ENCODE assay signal across 8 mouse cellular contexts in the genomic region with DNA sequence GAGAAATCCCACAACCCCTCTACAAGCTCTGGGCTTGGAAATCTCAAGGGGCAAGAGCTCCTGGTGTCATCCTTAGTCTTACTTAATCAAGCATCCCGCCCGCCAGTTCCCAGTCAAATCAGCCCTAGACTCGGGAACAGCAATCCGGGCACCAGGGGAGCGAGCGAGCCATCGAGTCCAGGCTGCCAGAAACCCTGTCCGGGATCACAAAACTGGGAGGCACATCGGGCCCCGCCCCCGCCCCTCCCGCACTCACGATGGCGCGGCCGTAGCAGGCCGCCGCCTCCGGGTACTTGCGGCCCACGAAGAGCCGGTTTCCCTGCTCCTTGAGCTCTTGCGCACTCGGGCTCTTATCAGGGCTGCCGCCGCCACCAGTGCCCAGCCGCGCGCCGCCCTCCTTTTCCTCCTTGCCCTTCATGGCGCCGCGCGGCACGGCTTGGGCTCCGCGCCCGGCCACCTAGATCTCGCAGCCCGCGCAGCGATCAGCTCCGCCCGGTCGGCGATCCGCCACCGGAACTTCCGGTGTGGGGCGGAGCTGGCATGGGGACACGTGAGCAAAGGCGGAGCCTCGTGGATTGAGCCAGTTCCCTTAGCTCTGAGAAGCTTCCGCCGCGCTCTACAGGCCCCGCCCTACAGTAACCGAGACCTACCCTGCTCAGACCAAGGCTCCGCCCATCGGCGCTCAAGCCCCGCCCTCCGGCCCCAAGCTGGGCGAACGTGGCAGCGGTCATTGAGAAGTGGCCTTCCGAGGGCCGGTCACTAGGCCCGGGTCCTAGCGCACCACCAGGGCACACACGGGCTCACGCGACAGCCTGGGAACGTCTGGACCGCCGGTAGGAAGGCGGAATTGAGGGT. TPM values are rescaled to one million over a fixed set of nuclear protein-coding genes. Genes with fewer than 3 reads are reported as not detected.
DNase-seq lines count a peak whose midpoint lies in the region; TF ChIP-seq lines count a peak whose summit lies in the region.

No protein-coding gene starts in this region.

- intact Hi-C loops in gastrocnemius, adult 2 months (cut with DNase I), result loop anchor here (5.0 kb wide), 1 partner anchor 35 kb away; the partner anchor contains the start of gene Mcrip2

- peak overlapping the region; percentile 95 for H3K4me3 ChIP-seq in gastrocnemius, adult 2 months
- H3K4me3 ChIP-seq in megakaryocyte, embryonic 14.5 days (replicated peaks), result peak overlapping the region; percentile 97

- peaks cover 72% of the 10 kb centered on the region for H3K36me3 ChIP-seq in megakaryocyte, embryonic 14.5 days (replicated peaks; ENCODE audit: low read length)

- H3K4me1 ChIP-seq in megakaryocyte, embryonic 14.5 days, result peaks cover 88% of the 10 kb centered on the region

- no peaks in the 10 kb centered on the region for H3K27me3 ChIP-seq in megakaryocyte, embryonic 14.5 days (replicated peaks)

- no peaks in the 10 kb centered on the region for H3K9me3 ChIP-seq in megakaryocyte, embryonic 14.5 days

- peak overlapping the region; percentile 99 for H3K27ac ChIP-seq in gastrocnemius, adult 2 months

- TF ChIP-seq CTCF in gastrocnemius, adult 2 months (IDR thresholded peaks at IDR 0.05), result no peak; the same call in 1 of the 2 replicates

- peak; percentile 96 for DNase-seq in WW6 (ENCODE audit: low read depth, low spot score)
- DNase-seq in cerebellum, postnatal 4 days (ENCODE audit: low spot score in 2 of 2), result peak; percentile 94 to 99
- peak; percentile 100 for DNase-seq in gastrocnemius, adult 2 months
- peak; percentile 90 for DNase-seq in hindlimb bud, embryonic 11.5 days (ENCODE audit: extremely low spot score, low read depth, low spot score)
- DNase-seq in left cerebral cortex, adult 8-10 months (ENCODE audit: low spot score in 2 of 2), result peak; percentile 97 to 99
- DNase-seq in right cerebral cortex, postnatal 10 days (ENCODE audit: low spot score in 2 of 2), result peak; percentile 99
- DNase-seq in urinary bladder, postnatal 25 days (ENCODE audit: low spot score), result peak; percentile 99

RNA-seq across cellular contexts. Expression of gene Stub1, which starts 0.5 kb away (rescaled TPM):
- 10 to 100 TPM; 85.8 to 93.8 TPM for total RNA-seq in gastrocnemius, adult 2 months (2021)
- 100 to 1,000 TPM; 168 to 175 (median 172) TPM for total RNA-seq in left cerebral cortex, adult 8-10 months (2022)
- polyA plus RNA-seq in megakaryocyte, embryonic 14.5 days (2012; ENCODE audit: insufficient read depth, low replicate concordance), result 34.5 and 115 TPM in 2 replicates

RNA-seq across cellular contexts. Expression of gene Jmjd8, which starts 4.0 kb away (rescaled TPM):
- total RNA-seq in gastrocnemius, adult 2 months (2021), result 10 to 100 TPM; 11.5 to 13.0 TPM
- total RNA-seq in left cerebral cortex, adult 8-10 months (2022), result 10 to 100 TPM; 52.6 to 63.8 (median 56.4) TPM
- polyA plus RNA-seq in megakaryocyte, embryonic 14.5 days (2012; ENCODE audit: insufficient read depth, low replicate concordance), result 2.4 and 7.8 TPM in 2 replicates

RNA-seq across cellular contexts. Expression of gene Rhbdl1, which starts 4.4 kb away (rescaled TPM):
- total RNA-seq in gastrocnemius, adult 2 months (2021), result 10 to 100 TPM; 17.2 to 20.2 TPM
- total RNA-seq in left cerebral cortex, adult 8-10 months (2022), result 10 to 100 TPM; 32.6 to 42.3 (median 37.5) TPM
- 2.9 and 3.8 TPM in 2 replicates for polyA plus RNA-seq in megakaryocyte, embryonic 14.5 days (2012; ENCODE audit: insufficient read depth, low replicate concordance)

RNA-seq across cellular contexts. Expression of gene Gm20683, which starts 8.9 kb away (rescaled TPM):
- total RNA-seq in gastrocnemius, adult 2 months (2021), result 10 to 100 TPM; 13.0 to 15.9 TPM
- 10 to 100 TPM; 19.4 to 25.5 (median 21.2) TPM for total RNA-seq in left cerebral cortex, adult 8-10 months (2022)
- 3.0 and 5.2 TPM in 2 replicates for polyA plus RNA-seq in megakaryocyte, embryonic 14.5 days (2012; ENCODE audit: insufficient read depth, low replicate concordance)

RNA-seq across cellular contexts. Expression of gene Wdr24, which starts 9.2 kb away (rescaled TPM):
- 10 to 100 TPM in 1 of 2 experiments, 1 to 10 TPM in 1; 8.7 to 10.0 TPM for total RNA-seq in gastrocnemius, adult 2 months (2021)
- total RNA-seq in left cerebral cortex, adult 8-10 months (2022), result 10 to 100 TPM; 22.1 to 28.5 (median 26.8) TPM
- polyA plus RNA-seq in megakaryocyte, embryonic 14.5 days (2012; ENCODE audit: insufficient read depth, low replicate concordance), result 6.4 and 8.2 TPM in 2 replicates

Comparison
In these comparisons a context has a peak if more than half of its experiments do, and no peak if none do; other contexts are left out.
1. Peak in every context shown above with its lines: DNase-seq, H3K4me3 ChIP-seq and H3K27ac ChIP-seq.